ENCODE assay signal across 13 mouse cellular contexts in the genomic region with DNA sequence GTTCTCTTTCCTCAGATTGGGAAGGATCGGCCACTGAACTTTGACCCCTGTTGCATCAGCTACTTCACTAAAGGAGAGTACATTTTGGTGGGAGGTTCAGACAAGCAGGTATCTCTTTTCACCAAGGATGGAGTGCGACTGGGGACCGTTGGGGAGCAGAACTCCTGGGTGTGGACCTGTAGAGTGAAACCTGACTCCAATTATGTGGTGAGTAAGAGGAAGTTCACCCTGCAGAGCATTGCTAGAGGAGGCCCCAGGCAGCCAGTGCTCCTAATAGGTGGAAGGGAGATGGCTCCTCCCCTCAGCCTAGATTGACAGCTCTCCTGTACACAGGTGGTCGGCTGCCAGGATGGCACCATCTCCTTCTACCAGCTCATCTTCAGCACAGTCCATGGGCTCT. TPM values are rescaled to one million over a fixed set of nuclear protein-coding genes. Genes with fewer than 3 reads are reported as not detected.
A peak's percentile ranks its signal among the peaks of the same experiment; 100 is the strongest.
DNase-seq lines count a peak whose midpoint lies in the region; ATAC-seq lines count a peak whose summit lies in the region.
"Had no signal": no experiment of that assay in that cellular context is flagged by ENCODE, and none has a peak within 500 bp of the region (broad histone marks: within the 10 kb centered on the region; RNA-seq: fewer than 3 reads in every experiment).

No protein-coding gene starts in this region.

- no peaks in the 10 kb centered on the region for H3K27me3 ChIP-seq in liver, embryonic 16.5 days (ENCODE audit: control insufficient read depth, insufficient read depth, low read depth, low read length)
- no peaks in the 10 kb centered on the region for H3K27me3 ChIP-seq in forebrain, embryonic 10.5 days (ENCODE audit: poor library complexity, severe bottlenecking)
- H3K27me3 ChIP-seq: limb, embryonic 12.5 days had no signal

- H3K4me2 ChIP-seq in liver, embryonic 16.5 days (ENCODE audit: low read depth, low read length) = no peak overlapping the region
- H3K4me2 ChIP-seq: limb, embryonic 12.5 days had no signal

- no peaks in the 10 kb centered on the region for H3K9me3 ChIP-seq in liver, embryonic 16.5 days (replicated peaks; ENCODE audit: control insufficient read depth, low read length)
- H3K9me3 ChIP-seq in forebrain, embryonic 10.5 days = peaks cover 7% of the 10 kb centered on the region; the same call in 1 of the 2 replicates

- H3K9ac ChIP-seq in liver, embryonic 16.5 days (ENCODE audit: low read depth, low read length) = no peak overlapping the region
- H3K9ac ChIP-seq: limb, embryonic 12.5 days had no signal

- ATAC-seq in liver, embryonic 16.5 days (ENCODE audit: low read depth) = peak; percentile 16; the same call in 1 of the 2 replicates

- DNase-seq in spleen, postnatal 4 days (ENCODE audit: low spot score in 2 of 2) = peak; percentile 34 to 64
- no peak for DNase-seq in spleen, adult 18-20 months
- DNase-seq in R1 (ENCODE audit: low read depth, low spot score) = peak; percentile 88
- peak; percentile 75 for DNase-seq in thymus, postnatal 4 days
- DNase-seq in forebrain, embryonic 10.5 days (ENCODE audit: extremely low spot score, low spot score) = no peak
- no peak for DNase-seq in ovary, adult 18-20 months (ENCODE audit: low spot score)
- DNase-seq in right cerebral cortex, postnatal 25 days = no peak

- no peaks in the 10 kb centered on the region for H3K36me3 ChIP-seq in liver, embryonic 16.5 days (ENCODE audit: control insufficient read depth, insufficient read depth)
- H3K36me3 ChIP-seq in forebrain, embryonic 10.5 days (replicated peaks) = peaks cover 66% of the 10 kb centered on the region

- 15% methylated on average over 4 of the region's 4 CpGs for WGBS in liver, embryonic 16.5 days (ENCODE audit: insufficient replicate concordance)
- 78% methylated on average over 4 of the region's 4 CpGs for WGBS in forebrain, embryonic 10.5 days

- no peak overlapping the region for H3K27ac ChIP-seq in liver, embryonic 16.5 days (ENCODE audit: low read length)
- H3K27ac ChIP-seq in forebrain, embryonic 10.5 days = no peak overlapping the region
- H3K27ac ChIP-seq: limb, embryonic 12.5 days; macrophage had no signal

- no peak overlapping the region for H3K4me3 ChIP-seq in liver, embryonic 16.5 days (ENCODE audit: low read depth, low read length)
- H3K4me3 ChIP-seq in forebrain, embryonic 10.5 days = no peak overlapping the region
- H3K4me3 ChIP-seq: limb, embryonic 12.5 days had no signal

- H3K4me1 ChIP-seq in liver, embryonic 16.5 days (ENCODE audit: control insufficient read depth, low read depth, low read length) = peaks cover 4% of the 10 kb centered on the region
- peaks cover 10% of the 10 kb centered on the region for H3K4me1 ChIP-seq in forebrain, embryonic 10.5 days

RNA-seq across cellular contexts. Expression of a gene that starts 33.6 kb away (rescaled TPM):
- 2.1 and 2.7 TPM in 2 replicates for polyA plus RNA-seq in liver, embryonic 16.5 days (2015; fragmentation: Nextera tagmentation; extraction: Ambion mirVana)
- 31.0 TPM in 2 replicates for polyA plus RNA-seq in forebrain, embryonic 10.5 days (2016; fragmentation: Nextera tagmentation; extraction: Ambion mirVana)

RNA-seq across cellular contexts. Expression of a gene that starts 33.7 kb away (rescaled TPM):
- polyA plus RNA-seq in liver, embryonic 16.5 days (2015; fragmentation: Nextera tagmentation; extraction: Ambion mirVana) = 8.5 and 9.3 TPM in 2 replicates
- polyA plus RNA-seq in forebrain, embryonic 10.5 days (2016; fragmentation: Nextera tagmentation; extraction: Ambion mirVana) = 36.2 and 39.2 TPM in 2 replicates

RNA-seq across cellular contexts. Expression of a gene that starts 44.7 kb away (rescaled TPM):
- not detected in 2 replicates for polyA plus RNA-seq in liver, embryonic 16.5 days (2015; fragmentation: Nextera tagmentation; extraction: Ambion mirVana)
- 0.06 and 0.10 TPM in 2 replicates for polyA plus RNA-seq in forebrain, embryonic 10.5 days (2016; fragmentation: Nextera tagmentation; extraction: Ambion mirVana)
- polyA plus RNA-seq: macrophage; neural tube, embryonic 11.5 days had no signal

RNA-seq across cellular contexts. Expression of a gene that starts 48.7 kb away (rescaled TPM):
- 0.08 TPM in 1 of 2 replicates, not detected in the other for polyA plus RNA-seq in liver, embryonic 16.5 days (2015; fragmentation: Nextera tagmentation; extraction: Ambion mirVana)
- polyA plus RNA-seq in forebrain, embryonic 10.5 days (2016; fragmentation: Nextera tagmentation; extraction: Ambion mirVana) = 1.7 and 1.9 TPM in 2 replicates

RNA-seq across cellular contexts. Expression of a gene that starts 57.8 kb away (rescaled TPM):
- polyA plus RNA-seq in liver, embryonic 16.5 days (2015; fragmentation: Nextera tagmentation; extraction: Ambion mirVana) = not detected in 2 replicates
- not detected in 2 replicates for polyA plus RNA-seq in forebrain, embryonic 10.5 days (2016; fragmentation: Nextera tagmentation; extraction: Ambion mirVana)
- polyA plus RNA-seq: embryonic facial prominence, embryonic 14.5 days; large intestine, adult 2 months; limb, embryonic 12.5 days; macrophage; neural tube, embryonic 11.5 days had no signal

Comparison
In these comparisons a context has a peak if more than half of its experiments do, and no peak if none do; other contexts are left out.
1. DNase-seq: peak in spleen, postnatal 4 days (2 of 2), R1 (single experiment) and thymus, postnatal 4 days (single experiment); none in spleen, adult 18-20 months (0 of 2), forebrain, embryonic 10.5 days (single experiment), ovary, adult 18-20 months (single experiment) and right cerebral cortex, postnatal 25 days (single experiment).